Mouse (Mus musculus) retina, embryonic 14.5 days (tissue): ENCODE results near the gene Pdgfra.

Experiments
- DNase-seq: peaks from one replicate; pipeline ENCODE4 v3.0.0-alpha.2; 2015; ENCODE audit warnings: low spot score

Gene Pdgfra

DNA sequence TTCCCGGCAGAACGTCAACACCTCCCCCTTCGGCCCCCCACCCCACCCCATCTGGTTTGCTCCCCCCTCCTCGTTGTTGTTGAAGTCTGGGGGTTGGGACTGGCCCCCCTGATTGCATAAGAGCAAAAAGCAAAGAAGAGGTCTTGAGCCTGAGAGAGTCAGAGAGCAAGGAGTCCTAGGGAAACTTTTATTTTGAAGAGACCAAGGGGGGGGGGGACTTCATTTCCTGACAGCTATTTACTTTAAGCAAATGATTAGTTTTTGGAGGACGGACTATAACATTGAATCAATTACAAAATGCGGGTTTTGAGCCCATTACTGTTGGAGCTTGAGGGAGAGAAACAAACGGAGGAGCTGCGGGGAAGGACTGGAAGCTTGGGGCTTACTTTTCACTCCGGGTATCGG is at the start of gene Pdgfra:
Gene Pdgfra (plus strand): TSS at position 272 of the 405 bp plus-strand sequence.
- DNase-seq: peak; percentile 36

DNA sequence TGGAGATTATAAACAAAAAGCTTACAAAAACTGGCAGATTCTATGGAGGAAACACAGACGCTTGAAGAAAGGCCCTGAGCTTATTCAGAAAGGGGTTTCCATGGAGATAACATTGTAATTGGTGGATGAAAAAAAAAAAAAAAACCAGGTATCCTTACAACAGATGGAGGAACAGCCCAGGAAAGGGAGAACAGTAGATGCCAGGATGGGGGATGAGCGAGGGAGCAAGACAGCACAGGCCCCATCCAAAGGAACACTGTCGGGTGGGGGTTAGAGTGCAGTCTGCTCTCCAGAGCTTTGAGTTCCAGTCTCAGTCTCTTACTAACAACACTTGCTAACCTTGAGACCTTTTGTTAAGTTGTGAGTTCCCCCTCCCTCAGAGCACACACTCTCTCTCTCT is 45.6 kb upstream of the Pdgfra start:
- DNase-seq: no peak

DNA sequence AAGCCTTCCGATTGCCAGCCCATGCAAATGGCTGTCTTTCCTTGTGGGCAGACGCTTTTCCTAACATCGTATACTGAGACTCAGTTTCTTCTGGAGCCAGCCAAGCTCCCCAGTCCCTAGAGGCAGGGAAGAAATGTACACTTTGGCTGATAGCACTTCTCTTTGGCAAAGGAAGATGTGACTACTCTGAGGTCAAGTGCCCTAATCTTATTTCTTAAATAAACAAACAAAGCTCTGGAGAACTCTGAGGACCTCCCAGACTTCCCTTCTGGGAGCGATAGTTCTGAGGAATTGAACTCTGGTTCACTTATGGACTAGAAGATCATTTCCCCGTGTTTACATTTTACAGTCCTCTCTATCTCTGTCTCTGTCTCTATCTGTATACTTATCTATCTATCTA is 42.7 kb upstream of the Pdgfra start:
- DNase-seq: no peak

DNA sequence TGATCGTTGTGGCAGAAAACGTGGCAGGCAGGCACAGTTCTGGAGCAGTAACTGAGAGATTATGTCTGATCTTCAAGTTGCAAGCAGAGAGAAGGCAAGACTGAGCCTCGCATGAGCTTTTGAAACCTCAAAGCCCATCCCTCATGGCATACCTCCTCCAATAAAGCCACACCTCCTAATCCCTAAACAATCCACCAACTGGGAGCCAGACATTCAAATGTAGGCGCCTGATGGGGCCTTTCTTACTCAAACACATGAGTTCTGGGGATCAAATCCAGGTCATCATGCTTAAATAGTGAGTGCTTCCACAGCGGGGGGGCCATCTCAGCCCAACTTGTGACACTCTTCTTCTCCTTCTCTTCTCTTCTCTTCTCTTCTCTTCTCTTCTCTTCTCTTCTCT is 40.3 kb upstream of the Pdgfra start:
- no peak for DNase-seq

DNA sequence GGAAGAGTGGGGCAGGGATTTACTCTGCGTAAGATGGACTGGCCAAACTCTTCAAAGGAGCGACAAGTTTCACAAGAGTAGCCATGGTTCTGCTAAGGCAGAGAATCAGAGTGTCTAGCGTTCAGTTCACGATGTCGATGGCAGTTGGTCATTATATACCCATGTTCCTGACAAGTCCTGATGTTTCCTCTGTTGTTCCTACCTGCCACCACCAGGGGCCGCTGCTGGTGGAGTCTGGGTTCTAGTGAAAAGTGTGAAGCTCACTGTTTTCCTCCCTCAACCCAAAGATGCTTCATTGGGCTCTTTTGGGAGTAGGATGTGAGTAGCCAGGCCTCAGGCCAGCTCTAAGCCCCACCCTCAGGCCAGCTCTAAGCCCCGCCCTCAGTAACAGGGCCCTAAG is 33.3 kb upstream of the Pdgfra start:
- DNase-seq: peak; percentile 13

DNA sequence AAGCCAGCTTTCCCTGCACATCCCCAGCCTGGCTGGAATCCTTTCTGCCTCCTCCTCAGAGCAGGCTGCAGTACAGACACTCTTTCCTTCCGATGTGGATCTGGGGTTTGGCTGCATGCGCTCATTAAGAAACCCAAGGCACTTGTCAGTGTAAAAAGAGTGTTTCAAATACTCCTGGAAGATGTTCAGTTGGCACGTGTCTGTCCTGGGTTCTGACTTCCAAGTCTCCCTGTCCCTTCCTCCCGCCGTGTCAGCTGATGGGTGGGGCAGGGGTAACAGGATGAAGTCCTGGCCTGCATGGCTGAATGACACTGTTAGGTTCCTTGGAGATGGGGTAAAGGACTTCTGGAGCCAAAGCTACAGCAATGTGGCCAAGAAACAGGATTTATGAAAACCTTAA is 30.4 kb upstream of the Pdgfra start:
- no peak for DNase-seq

DNA sequence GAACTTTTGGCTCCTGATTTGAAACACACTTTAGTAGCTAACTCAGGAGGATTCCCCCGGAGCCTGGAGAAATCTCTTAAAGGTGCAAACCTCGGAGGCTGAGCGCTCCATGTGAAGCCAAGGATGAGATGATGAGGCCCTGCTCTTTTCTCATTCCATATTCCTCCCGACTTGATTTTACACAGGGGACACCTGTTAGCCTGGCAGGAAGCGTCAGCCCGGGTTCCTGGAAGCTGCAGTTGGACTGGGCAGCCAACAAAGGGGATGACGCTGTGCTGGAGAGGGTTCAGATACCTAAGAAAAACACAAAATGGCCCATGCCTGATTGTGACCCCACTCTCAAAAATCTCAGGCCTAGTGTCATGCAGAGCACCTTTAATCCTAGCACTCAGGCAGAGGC is 17.4 kb upstream of the Pdgfra start:
- no peak for DNase-seq

DNA sequence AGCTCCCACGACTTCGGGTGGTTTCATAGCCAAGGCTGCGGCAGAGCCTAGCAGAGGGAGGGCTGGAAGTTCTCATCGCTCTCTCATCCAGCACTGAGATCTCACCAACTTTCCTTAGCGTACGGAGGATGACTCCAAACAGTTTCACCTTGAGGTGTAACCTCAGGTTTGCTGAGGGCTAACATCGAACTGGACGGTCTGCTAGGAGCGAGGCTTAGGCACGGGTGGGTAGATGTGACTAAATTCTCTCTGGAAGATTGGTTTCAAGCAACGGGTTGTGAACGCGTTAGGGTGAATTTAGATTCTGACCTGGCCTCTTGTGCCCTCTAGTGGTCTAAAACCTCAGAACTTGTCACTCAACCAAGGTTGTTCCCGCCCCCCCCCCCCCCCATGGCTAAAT is 9.0 kb upstream of the Pdgfra start:
- peak; percentile 91 for DNase-seq

DNA sequence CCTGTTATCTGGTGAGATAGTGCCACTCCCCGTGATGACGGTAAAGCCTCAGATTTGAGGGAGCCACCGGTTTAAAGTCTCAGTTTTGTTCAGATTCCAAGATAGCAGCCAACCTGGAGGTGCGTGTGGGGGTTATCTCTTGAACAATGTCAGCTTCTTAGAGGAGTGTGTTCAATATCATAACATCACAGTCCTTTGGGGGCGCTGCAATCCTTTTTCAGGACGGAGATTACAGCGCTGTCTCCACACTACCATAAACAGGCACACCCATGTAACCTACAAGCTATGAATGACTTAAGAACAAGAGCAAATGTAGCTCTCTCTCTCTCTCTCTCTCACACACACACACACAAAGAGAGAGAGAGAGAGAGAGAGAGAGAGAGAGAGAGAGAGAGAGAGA is 8.3 kb upstream of the Pdgfra start:
- DNase-seq: peak; percentile 18

DNA sequence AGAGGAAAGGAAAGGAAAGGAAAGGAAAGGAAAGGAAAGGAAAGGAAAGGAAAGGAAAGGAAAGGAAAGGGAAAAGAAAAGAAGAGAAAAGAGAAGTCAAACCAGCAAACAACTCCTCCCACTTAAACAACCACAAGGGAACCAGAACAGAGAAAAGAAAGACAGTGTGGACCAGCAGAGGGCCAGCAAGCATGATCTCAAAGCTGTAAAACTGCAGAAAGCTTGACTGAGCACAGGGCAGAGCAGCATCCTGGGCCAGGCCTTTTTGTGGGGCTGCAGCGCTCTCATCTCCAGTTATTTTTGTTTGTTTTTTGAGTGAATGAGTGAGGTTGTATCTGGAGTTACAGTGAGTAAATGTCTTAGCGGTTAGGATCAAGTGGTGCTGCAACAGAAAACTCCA is 6.8 kb upstream of the Pdgfra start:
- no peak for DNase-seq

DNA sequence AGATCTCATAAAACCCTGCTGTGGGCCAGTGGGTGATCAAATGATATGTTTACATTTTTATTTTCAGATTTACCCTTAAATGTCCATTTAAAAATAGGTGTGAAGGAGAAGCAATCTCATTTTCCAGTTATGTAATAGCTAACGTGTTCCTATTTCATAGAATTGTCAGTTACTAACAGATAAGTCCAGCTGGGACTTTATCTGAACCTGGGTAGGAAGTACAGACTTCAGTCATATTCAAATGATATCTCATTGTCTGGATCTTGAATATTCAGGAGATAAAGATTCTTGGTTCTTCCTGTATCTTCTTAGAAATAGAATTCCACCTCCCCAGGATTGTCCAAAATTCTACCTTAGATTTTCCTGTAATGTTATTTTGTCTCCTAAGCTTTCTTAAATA is 5.6 kb upstream of the Pdgfra start:
- no peak for DNase-seq

DNA sequence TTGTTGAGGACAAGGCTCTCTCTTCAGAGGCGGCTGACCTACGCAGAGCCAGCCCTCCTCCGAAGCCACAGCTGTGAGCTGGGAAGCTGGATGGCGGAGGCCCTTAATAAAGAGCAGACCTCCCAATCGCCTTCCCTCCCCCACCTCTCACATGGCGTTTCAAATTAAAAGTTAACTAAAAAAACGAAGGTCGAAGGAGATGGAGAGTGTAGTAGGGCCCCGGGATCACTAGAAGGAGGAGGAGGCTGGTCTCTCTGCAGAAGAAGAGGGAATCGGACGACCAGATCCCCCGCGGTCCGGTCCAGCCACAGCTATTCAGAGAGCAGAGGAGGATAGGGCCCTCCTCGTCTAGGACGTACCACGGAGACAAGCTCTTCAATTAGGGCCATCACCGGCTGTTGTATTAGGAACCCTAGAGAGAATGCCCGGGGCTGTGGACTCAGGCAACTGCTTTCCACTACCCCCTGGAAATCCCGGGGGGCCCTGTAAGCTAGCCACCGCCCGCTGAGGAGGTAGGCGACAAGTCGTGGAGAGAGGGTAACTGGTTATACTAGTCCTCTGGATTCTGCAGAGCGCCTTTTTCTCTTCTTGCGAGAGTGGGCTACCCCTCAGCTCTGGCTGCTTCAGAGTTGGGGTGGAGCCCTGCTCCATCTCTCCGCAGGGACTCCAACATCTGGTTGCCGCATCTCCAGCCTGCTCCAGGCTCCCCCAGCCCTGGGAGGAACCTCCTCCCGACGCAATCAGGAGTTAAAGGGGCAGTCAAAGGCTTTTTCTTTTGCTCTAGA is 3.6 kb upstream of the Pdgfra start:
- DNase-seq: peak; percentile 49

DNA sequence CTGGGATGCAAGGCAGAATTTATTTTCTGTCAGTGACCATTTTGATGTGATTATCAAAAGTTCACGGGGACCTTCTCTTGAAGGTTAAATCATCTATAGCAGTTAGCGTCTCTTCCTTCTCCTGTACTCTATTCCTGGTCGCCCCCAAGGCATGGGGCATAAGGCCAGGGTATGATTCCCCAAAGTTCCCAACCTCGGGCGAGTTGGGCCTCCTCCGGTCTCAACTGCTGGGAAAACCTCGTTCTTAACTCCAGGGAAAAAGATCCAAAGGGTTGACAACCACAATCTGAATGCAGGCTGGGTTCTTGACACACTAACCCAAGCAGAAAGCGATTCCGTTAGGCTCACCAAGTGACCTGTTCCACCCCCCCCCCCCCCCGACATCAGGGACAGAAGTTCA is 2.7 kb upstream of the Pdgfra start:
- DNase-seq: peak; percentile 13

DNA sequence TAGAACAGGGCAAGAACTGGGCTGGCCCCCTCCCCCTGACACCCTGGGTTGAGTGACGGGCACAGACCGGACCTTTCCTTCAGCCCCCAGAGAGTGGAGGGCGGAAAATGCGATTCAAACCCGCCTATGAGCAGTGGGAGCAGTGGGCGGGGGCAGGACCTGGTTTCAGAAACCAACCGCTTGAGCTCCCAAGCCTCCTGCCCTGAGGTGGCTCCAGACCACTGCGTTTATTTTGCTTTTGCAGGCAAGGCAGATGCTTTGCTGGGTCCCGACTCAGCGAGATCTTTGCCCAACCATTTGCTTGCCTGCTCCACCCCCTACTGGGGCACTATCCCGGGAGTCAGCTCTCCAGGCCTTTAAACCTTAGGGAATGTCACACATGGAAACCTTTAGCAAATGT is 2.2 kb upstream of the Pdgfra start:
- peak; percentile 28 for DNase-seq

DNA sequence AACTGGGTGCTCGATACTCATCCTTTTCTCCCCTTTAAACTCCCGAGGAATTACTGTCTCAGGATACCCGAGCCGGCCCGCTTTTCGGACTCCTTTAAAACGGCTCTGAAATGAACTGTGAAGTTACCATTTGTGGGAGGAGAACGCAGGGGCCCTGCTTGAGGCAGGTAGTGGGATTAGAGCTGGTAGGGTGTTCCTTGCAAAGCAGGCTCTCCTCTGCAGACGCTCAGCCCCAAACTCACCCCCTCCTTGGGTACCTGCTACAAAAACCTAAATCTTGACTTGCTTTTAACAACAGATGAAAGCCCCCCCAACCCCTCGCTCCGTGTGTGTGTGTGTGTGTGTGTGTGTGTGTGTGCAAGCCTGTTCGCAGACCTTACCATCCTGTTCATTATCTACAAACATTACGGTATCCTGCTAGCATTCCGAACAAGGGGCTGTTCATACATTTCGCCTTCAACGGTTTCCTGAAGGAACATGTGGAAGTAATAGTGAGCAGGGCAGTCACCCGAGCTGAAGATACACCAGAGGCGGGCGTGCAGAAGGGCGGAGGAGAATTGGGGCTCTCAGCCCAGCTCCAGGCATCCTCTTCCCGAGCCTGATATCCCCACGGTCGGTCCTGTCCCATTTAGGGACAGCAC is 1.6 kb upstream of the Pdgfra start:
- peak; percentile 47 for DNase-seq

DNA sequence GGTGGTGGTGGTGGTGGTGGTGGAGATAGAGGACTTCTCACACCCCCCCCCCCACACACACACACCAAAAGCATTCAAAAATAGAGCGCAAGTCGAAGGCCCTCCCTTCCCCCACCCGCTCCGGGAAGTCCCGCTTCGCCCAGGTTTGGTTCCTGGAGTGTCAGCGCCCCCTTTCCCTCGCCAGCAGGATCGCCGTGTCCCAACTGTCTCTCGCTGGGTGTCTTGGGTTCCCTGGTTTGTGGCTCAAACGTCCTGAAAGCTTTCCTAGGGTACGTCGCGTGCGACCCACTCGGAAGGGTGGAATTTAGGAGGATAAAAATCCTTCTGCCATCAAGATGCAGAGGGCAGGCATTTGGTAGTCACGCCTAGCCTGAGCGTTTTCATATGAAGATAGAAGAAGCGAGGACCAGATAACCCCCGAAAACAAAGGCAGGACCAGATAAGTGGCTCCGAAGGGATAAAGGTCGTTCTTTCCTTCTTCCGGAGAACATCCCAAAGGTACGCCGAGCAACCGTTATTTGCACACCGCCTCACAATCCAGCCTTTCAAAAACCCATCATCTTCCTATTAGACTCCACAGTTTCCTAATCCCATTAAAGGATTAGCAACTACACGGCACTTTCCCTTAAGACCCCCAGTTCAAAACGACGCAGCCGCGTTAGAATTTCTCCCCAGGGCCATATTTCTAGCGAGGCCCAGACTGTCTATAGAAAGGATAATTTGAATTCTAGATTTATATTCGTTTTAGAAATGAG is 769 bp upstream of the Pdgfra start:
- peak; percentile 72 for DNase-seq

DNA sequence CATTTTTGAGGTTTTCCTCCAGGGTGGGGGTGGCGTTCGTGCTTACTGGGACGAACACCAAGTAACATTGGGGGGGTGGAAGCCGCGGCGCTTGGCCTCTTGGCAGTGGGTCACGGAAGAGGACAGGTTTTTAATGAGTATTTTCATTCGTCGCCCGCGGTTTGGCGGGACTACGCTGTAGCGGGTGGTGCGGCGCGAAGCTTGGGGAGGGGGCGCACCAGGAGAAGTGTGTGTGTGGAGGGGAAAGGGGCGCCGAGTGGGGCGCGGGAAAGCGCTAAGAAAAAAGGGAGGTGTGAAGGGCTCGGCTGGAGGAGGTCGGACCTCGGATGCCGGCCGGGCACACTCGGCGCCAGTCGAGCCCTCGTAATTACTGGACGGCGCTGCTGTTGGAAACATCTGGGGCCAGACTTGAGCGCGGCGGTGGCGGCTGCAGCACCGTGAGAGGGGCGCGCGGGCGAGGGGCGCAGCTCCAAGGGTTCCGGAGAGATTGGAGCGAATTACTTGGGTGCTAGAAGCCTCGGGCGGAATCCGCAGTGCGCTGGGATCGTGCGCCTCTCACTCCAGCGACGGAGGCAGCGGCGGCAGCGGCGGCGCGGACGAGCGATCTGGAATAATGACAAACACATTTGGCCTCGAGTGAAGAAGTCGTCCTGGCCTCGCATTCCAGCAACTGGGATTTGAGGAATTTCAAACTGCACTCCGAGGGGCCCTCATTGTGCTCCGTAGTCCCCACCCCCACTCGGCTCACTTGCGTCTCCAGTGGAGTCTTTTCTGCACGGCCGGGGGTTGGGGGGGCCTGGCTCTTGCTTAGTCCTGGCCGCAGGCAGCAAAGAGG is 916 bp downstream of the Pdgfra start:
- DNase-seq: peak; percentile 58

DNA sequence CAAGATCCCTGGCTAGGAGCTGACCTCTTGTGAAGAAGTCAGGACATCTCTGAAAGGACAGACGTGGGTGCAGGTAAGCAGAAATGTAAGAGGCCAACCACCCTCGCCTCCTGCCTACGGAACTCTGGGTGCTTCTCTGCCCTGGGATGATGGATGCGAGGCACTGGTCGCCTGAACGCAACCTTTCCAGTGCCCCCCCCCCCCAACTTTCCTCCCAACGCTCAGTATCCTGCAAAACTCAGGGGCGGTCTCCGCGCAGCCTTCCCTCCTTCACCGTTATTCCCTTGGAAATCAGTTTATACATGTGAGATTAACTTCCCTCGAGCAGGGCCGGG is 1.5 kb downstream of the Pdgfra start:
- no peak for DNase-seq

DNA sequence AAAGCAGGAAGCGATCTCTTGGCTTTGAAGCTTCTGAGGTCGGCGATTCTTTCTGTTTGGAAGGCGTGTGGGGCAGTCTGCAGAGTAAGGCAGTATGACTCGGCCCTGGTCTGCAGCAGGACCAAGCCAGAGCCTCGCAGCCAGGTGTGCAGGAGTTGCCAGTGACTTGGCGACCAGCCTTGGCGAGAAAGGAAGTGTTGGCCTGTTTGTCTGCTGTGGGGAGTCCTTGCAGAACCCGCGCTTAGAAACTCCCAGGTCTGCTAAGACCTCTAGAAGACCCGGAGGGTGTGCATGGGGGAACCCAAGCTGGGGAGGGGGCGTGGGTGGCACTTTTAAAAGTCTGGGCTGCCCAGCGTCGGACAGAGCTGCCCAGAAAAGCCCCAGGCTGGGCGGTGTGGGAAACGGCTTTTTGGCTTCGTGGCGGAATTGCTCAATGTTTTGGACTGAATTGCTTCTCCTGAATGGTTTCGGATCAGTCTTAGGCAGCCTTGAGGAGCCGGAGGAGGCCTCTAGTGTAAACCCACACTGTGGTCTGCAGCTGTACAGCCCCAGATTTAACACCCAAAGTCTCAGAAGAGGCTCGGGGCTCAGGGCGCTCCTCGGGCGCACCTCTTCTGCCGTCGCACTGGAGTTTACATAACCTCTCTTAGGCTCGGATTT is 2.0 kb downstream of the Pdgfra start:
- peak; percentile 41 for DNase-seq

DNA sequence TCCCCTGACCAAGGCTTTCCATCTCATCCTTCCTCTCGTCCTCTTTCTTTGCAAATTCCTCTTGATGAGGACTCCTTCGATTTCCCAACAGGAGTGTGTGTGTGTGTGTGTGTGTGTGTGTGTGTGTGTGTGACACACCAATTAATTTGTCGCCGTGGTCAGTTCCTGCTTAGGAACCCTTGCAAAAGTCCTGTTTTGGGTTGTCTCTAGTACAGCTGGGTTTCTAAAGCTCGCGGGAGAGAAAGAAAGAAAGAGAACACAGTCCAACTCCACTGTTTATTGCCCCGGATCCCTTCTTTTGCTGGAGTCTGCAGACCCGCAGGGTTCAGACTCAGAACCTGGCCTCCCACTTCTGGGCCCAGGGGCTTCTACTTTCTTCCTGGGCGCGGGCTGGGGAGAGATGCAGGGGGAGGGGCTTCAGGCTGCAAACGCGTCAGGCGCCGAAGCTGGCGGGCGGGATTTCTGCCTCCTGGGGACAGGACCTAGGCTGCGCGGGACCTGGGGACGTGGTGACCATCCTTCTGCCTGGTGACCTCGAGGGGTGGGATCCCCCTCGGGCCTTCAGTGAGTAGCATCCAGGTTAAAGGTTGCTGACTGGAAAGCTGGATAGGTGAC is 2.6 kb downstream of the Pdgfra start:
- peak; percentile 34 for DNase-seq

DNA sequence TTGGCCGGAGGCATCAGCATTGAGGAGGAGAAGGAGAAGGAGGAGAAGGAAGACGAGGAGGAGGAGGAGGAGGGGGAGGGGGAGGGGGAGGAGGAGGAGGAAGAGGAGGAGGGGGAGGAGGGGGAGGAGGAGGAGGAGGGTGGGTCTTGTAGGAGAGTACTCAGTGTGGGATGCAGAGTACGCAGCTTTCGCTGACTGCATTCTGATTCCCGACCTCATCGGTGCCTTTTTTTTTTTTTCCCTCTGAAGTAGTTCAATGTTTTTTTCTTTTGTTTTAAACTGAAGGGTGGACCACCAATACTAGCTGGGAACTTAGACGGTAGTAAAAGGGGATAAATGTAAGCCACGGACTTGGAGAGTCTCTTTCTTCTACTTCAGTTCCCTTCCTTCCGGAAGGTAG is 3.2 kb downstream of the Pdgfra start:
- no peak for DNase-seq
